Mouse (Mus musculus): ENCODE measurements at regions not wholly inside any gene's neighbourhood (a gene's known extent, or its start where the extent isn't known, plus 50 kb on each side); places are given as distances from the start of the nearest gene placed in this dataset.

- in situ Hi-C loops (cut with MseI, MboI) = no loop called here
Observed at GRCm38 (mm10) chr11:8377301-8377700, 287.0 kb downstream of the Tns3 start.

- in situ Hi-C loops (cut with MseI, MboI) = no loop called here
Observed at GRCm38 (mm10) chr11:8365545-8365944, 298.8 kb downstream of the Tns3 start.

GRCm38 (mm10) chr11:8364703-8365433, 299.5 kb downstream of the Tns3 start:
- in situ Hi-C loops (cut with MseI, MboI) = no loop called here

- in situ Hi-C loops (cut with MseI, MboI) = no loop called here
Observed at GRCm38 (mm10) chr11:8344938-8345337, 319.4 kb downstream of the Tns3 start.

GRCm38 (mm10) chr11:8302347-8303188, 361.8 kb downstream of the Tns3 start:
- in situ Hi-C loops (cut with MseI, MboI) = no loop called here

GRCm38 (mm10) chr11:8297462-8297861, 366.9 kb downstream of the Tns3 start:
- in situ Hi-C loops (cut with MseI, MboI) = no loop called here

GRCm38 (mm10) chr11:8293322-8294014, 370.9 kb downstream of the Tns3 start:
- in situ Hi-C loops (cut with MseI, MboI) = no loop called here

- in situ Hi-C loops (cut with MseI, MboI) = no loop called here
Observed at GRCm38 (mm10) chr11:8285271-8285670, 379.1 kb downstream of the Tns3 start.

- in situ Hi-C loops (cut with MseI, MboI) = no loop called here
Observed at GRCm38 (mm10) chr11:8275203-8275602, 389.1 kb downstream of the Tns3 start.

GRCm38 (mm10) chr11:8269171-8269570, 395.2 kb downstream of the Tns3 start:
- in situ Hi-C loops (cut with MseI, MboI) = no loop called here

- in situ Hi-C loops (cut with MseI, MboI) = no loop called here
Observed at GRCm38 (mm10) chr11:8254036-8254435, 410.3 kb downstream of the Tns3 start.

- in situ Hi-C loops (cut with MseI, MboI) = no loop called here
Observed at GRCm38 (mm10) chr11:8251360-8251759, 413.0 kb downstream of the Tns3 start.

- in situ Hi-C loops (cut with MseI, MboI) = loop anchor here in 1 of 2 experiments (25.0 kb wide), 1 partner anchor 1037 kb away; the partner anchor contains the start of gene Igfbp3
Observed at GRCm38 (mm10) chr11:8249468-8249867, 414.9 kb downstream of the Tns3 start.

- in situ Hi-C loops (cut with MseI, MboI) = loop anchor here in 1 of 2 experiments (25.0 kb wide), 1 partner anchor 1035 kb away; the partner anchor contains the start of gene Igfbp3
Observed at GRCm38 (mm10) chr11:8247535-8247934, 416.8 kb downstream of the Tns3 start.

GRCm38 (mm10) chr11:8247024-8247423, 417.3 kb downstream of the Tns3 start:
- in situ Hi-C loops (cut with MseI, MboI) = loop anchor here in 1 of 2 experiments (25.0 kb wide), 1 partner anchor 1035 kb away; the partner anchor contains the start of gene Igfbp3

GRCm38 (mm10) chr11:8245408-8246003, 418.8 kb downstream of the Tns3 start:
- in situ Hi-C loops (cut with MseI, MboI) = loop anchor here in 1 of 2 experiments (25.0 kb wide), 1 partner anchor 1033 kb away; the partner anchor contains the start of gene Igfbp3

GRCm38 (mm10) chr11:8238498-8238897, 425.8 kb downstream of the Tns3 start:
- in situ Hi-C loops (cut with MseI, MboI) = loop anchor here in 1 of 2 experiments (25.0 kb wide), 1 partner anchor 1026 kb away; the partner anchor contains the start of gene Igfbp3

- in situ Hi-C loops (cut with MseI, MboI) = loop anchor here in 1 of 2 experiments (25.0 kb wide), 1 partner anchor 1025 kb away; the partner anchor contains the start of gene Igfbp3
Observed at GRCm38 (mm10) chr11:8237556-8237955, 426.8 kb downstream of the Tns3 start.

- in situ Hi-C loops (cut with MseI, MboI) = loop anchor here in 1 of 2 experiments (25.0 kb wide), 1 partner anchor 1024 kb away; the partner anchor contains the start of gene Igfbp3
Observed at GRCm38 (mm10) chr11:8236056-8236455, 428.3 kb downstream of the Tns3 start.

GRCm38 (mm10) chr11:8232636-8233189, 431.6 kb downstream of the Tns3 start:
- in situ Hi-C loops (cut with MseI, MboI) = loop anchor here in 1 of 2 experiments (25.0 kb wide), 1 partner anchor 1020 kb away; the partner anchor contains the start of gene Igfbp3
